Mouse (Mus musculus) spleen, adult 18-20 months (tissue): ENCODE measurements at regions not wholly inside any gene's neighbourhood (a gene's known extent, or its start where the extent isn't known, plus 50 kb on each side); places are given as distances from the start of the nearest gene placed in this dataset.
A peak's percentile ranks its signal among the peaks of the same experiment; 100 is the strongest.

Experiments used
- DNase-seq, 2 experiments: peaks; one replicate each; pipeline ENCODE4 v3.0.0; 2022; ENCODE audit warnings: mixed read lengths in 2 of 2

- no peak for DNase-seq
Observed at GRCm38 (mm10) chr7:128834894-128835293, 90.2 kb downstream of the Sec23ip start.

GRCm38 (mm10) chr7:128836435-128836834 lies 91.7 kb downstream of the Sec23ip start:
- DNase-seq, result no peak

- DNase-seq, result no peak
Observed at GRCm38 (mm10) chr7:128842561-128842960, 97.8 kb downstream of the Sec23ip start.

- no peak for DNase-seq
Observed at GRCm38 (mm10) chr7:128843576-128843975, 98.8 kb downstream of the Sec23ip start.

GRCm38 (mm10) chr7:128849261-128849660 lies 104.5 kb downstream of the Sec23ip start:
- no peak for DNase-seq

- no peak for DNase-seq
Observed at GRCm38 (mm10) chr7:128854193-128854592, 109.5 kb downstream of the Sec23ip start.

- no peak for DNase-seq
Observed at GRCm38 (mm10) chr7:128854690-128855343, 110.1 kb downstream of the Sec23ip start.

GRCm38 (mm10) chr7:128860141-128860540 lies 115.4 kb downstream of the Sec23ip start:
- peak in 1 of 2 experiments; percentile 31 for DNase-seq

GRCm38 (mm10) chr7:128860709-128861108 lies 116.0 kb downstream of the Sec23ip start:
- DNase-seq, result no peak

- no peak for DNase-seq
Observed at GRCm38 (mm10) chr7:128861376-128861775, 116.6 kb downstream of the Sec23ip start.

GRCm38 (mm10) chr7:128868799-128869198 lies 124.1 kb downstream of the Sec23ip start:
- no peak for DNase-seq

- no peak for DNase-seq
Observed at GRCm38 (mm10) chr7:128884015-128884414, 139.3 kb downstream of the Sec23ip start.

- no peak for DNase-seq
Observed at GRCm38 (mm10) chr7:128885551-128885950, 140.8 kb downstream of the Sec23ip start.

GRCm38 (mm10) chr7:128910134-128910533 lies 165.4 kb downstream of the Sec23ip start:
- DNase-seq, result no peak

GRCm38 (mm10) chr7:128937976-128938730 lies 193.4 kb downstream of the Sec23ip start:
- DNase-seq, result no peak

GRCm38 (mm10) chr7:128960575-128960974 lies 215.8 kb downstream of the Sec23ip start:
- no peak for DNase-seq

- DNase-seq, result no peak
Observed at GRCm38 (mm10) chr7:128979904-128980303, 235.2 kb downstream of the Sec23ip start.

GRCm38 (mm10) chr7:128980827-128981226 lies 236.1 kb downstream of the Sec23ip start:
- no peak for DNase-seq

- no peak for DNase-seq
Observed at GRCm38 (mm10) chr7:128998759-128999158, 254.0 kb downstream of the Sec23ip start.

- no peak for DNase-seq
Observed at GRCm38 (mm10) chr7:129002419-129002818, 254.4 kb upstream of the Plpp4 start.

GRCm38 (mm10) chr7:129003150-129003549 lies 253.7 kb upstream of the Plpp4 start:
- no peak for DNase-seq

- DNase-seq, result no peak
Observed at GRCm38 (mm10) chr7:129016353-129016752, 240.5 kb upstream of the Plpp4 start.

- no peak for DNase-seq
Observed at GRCm38 (mm10) chr7:129027116-129027515, 229.7 kb upstream of the Plpp4 start.

- no peak for DNase-seq
Observed at GRCm38 (mm10) chr7:129048023-129048422, 208.8 kb upstream of the Plpp4 start.
